Mouse (Mus musculus): Measurements from ENCODE around the gene Vmn1r221. TPM values are rescaled to one million over a fixed set of nuclear protein-coding genes. Genes with fewer than 3 reads are reported as not detected.
"Not testable (repeated sequence)": the region's sequence is repeated elsewhere in the genome, so short reads cannot be mapped to it uniquely, and the experiment has no call there.

Gene Vmn1r221
- polyA plus RNA-seq (2017; shearing (Covaris generic)), result not detected

GRCm38 (mm10) chr13:23213827-23214226 lies at the start of gene Vmn1r221:
Gene Vmn1r221, plus strand, starts transcription at chr13:23214127.
- ATAC-seq, result not testable (repeated sequence)

GRCm38 (mm10) chr13:23166471-23166870 lies 47.5 kb upstream of the Vmn1r221 start:
- ATAC-seq, result not testable (repeated sequence)

- ATAC-seq, result no peak
Measured at GRCm38 (mm10) chr13:23187875-23188274, 26.1 kb upstream of the Vmn1r221 start, which contains the start of gene Vmn1r220. Gene Vmn1r220, minus strand, starts transcription at chr13:23187975.

- ATAC-seq, result not testable (repeated sequence)
Measured at GRCm38 (mm10) chr13:23203885-23204284, 10.0 kb upstream of the Vmn1r221 start.

GRCm38 (mm10) chr13:23235847-23236246 lies 21.9 kb downstream of the Vmn1r221 start, which contains the start of gene Vmn1r222:
Gene Vmn1r222, minus strand, starts transcription at chr13:23235947.
- not testable (repeated sequence) for ATAC-seq

- not testable (repeated sequence) for ATAC-seq
Measured at GRCm38 (mm10) chr13:23246834-23247233, 32.9 kb downstream of the Vmn1r221 start, which contains the start of gene Vmn1r223. Gene Vmn1r223, plus strand, starts transcription at chr13:23247134.

GRCm38 (mm10) chr13:23258546-23259048 lies 44.7 kb downstream of the Vmn1r221 start:
- ATAC-seq, result no peak

GRCm38 (mm10) chr13:23268606-23269005 lies 54.7 kb downstream of the Vmn1r221 start:
- not testable (repeated sequence) for ATAC-seq

- not testable (repeated sequence) for ATAC-seq
Measured at GRCm38 (mm10) chr13:23269127-23269526, 55.2 kb downstream of the Vmn1r221 start.

- ATAC-seq, result no peak
Measured at GRCm38 (mm10) chr13:23269681-23270080, 55.8 kb downstream of the Vmn1r221 start.

GRCm38 (mm10) chr13:23270321-23271101 lies 56.6 kb downstream of the Vmn1r221 start:
- no peak for ATAC-seq

Other genes starting within 250 kb of the Vmn1r221 start
- not detected for gene Vmn1r213, start 206.5 kb upstream of the Vmn1r221 start, polyA plus RNA-seq (2017; shearing (Covaris generic))
- under 1 TPM in 1 of 2 experiments, not detected in 1; 0.11 TPM for gene Vmn1r214, start 183.7 kb upstream of the Vmn1r221 start, polyA plus RNA-seq (2017; shearing (Covaris generic))
- gene Vmn1r215, start 146.1 kb upstream of the Vmn1r221 start, polyA plus RNA-seq (2017; shearing (Covaris generic)), result not detected
- not detected for gene Vmn1r217, start 95.9 kb upstream of the Vmn1r221 start, polyA plus RNA-seq (2017; shearing (Covaris generic))
- under 1 TPM in 1 of 2 experiments, not detected in 1; 0.04 TPM for gene Vmn1r218, start 81.0 kb upstream of the Vmn1r221 start, polyA plus RNA-seq (2017; shearing (Covaris generic))
- gene Vmn1r219, start 54.8 kb upstream of the Vmn1r221 start, polyA plus RNA-seq (2017; shearing (Covaris generic)), result not detected
- not detected for gene Vmn1r220, start 26.2 kb upstream of the Vmn1r221 start, polyA plus RNA-seq (2017; shearing (Covaris generic))
- not detected for gene Vmn1r222, start 21.8 kb downstream of the Vmn1r221 start, polyA plus RNA-seq (2017; shearing (Covaris generic))
- gene Vmn1r223, start 33.0 kb downstream of the Vmn1r221 start, polyA plus RNA-seq (2017; shearing (Covaris generic)), result not detected
- 10 to 100 TPM; 29.6 to 34.2 TPM for gene Zfp322a, start 155.1 kb downstream of the Vmn1r221 start, polyA plus RNA-seq (2017; shearing (Covaris generic))
- gene Abt1, start 209.7 kb downstream of the Vmn1r221 start, polyA plus RNA-seq (2017; shearing (Covaris generic)), result 10 to 100 TPM; 12.4 to 14.5 TPM

Measured in CD4-positive, CD25-positive, alpha-beta regulatory T cell, adult 4 months (primary cell).